Mouse (Mus musculus): Measurements from ENCODE around the gene Mustn1. TPM values are rescaled to one million over a fixed set of nuclear protein-coding genes. Genes with fewer than 3 reads are reported as not detected.

Gene Mustn1
- polyA plus RNA-seq, 1 experiment from 2014 or later: 0.94 TPM

GRCm38 (mm10) chr14:30885298-30885697 lies 6.3 kb downstream of the Mustn1 start:
- ATAC-seq (ENCODE audit: low FRiP score) (no peak), DNase-seq (ENCODE audit: low spot score) (no peak)
- Histone ChIP-seq H3K27ac (ENCODE audit: low read depth, low read length) (no peak overlapping the region), H3K9me3 (ENCODE audit: control insufficient read depth, low read length) (no peaks in the 10 kb centered on the region), H3K4me2 (replicated peaks; ENCODE audit: low read depth, low read length) (no peak overlapping the region), H3K27me3 (ENCODE audit: control insufficient read depth, insufficient read depth, low read length) (no peaks in the 10 kb centered on the region), H3K9ac (ENCODE audit: low read depth, low read length) (no peak overlapping the region), H3K4me3 (ENCODE audit: low read depth, low read length) (no peak overlapping the region), H3K4me1 (replicated peaks; ENCODE audit: control insufficient read depth, insufficient read depth, low read length) (no peaks in the 10 kb centered on the region), H3K36me3 (ENCODE audit: control insufficient read depth, insufficient read depth, low read length) (no peaks in the 10 kb centered on the region)
- 22% methylated on average over 3 of the region's 3 CpGs for WGBS

GRCm38 (mm10) chr14:30886204-30886603 lies 7.2 kb downstream of the Mustn1 start, which contains the start of gene Itih4:
Gene Itih4, plus strand, starts transcription at chr14:30886476.
- no peak within 1 kb of the TSS for H3K27ac ChIP-seq (ENCODE audit: low read depth, low read length)
- no peak for ATAC-seq (ENCODE audit: low FRiP score)
- no peaks in the 10 kb centered on the region for H3K36me3 ChIP-seq (ENCODE audit: control insufficient read depth, insufficient read depth, low read length)
- no peaks in the 10 kb centered on the region for H3K4me1 ChIP-seq (replicated peaks; ENCODE audit: control insufficient read depth, insufficient read depth, low read length)
- H3K27me3 ChIP-seq (ENCODE audit: control insufficient read depth, insufficient read depth, low read length): no peaks in the 10 kb centered on the region
- H3K9ac ChIP-seq (ENCODE audit: low read depth, low read length): no peak within 1 kb of the TSS
- 89% methylated on average over 3 of the region's 3 CpGs for WGBS
- no peak within 1 kb of the TSS for H3K4me3 ChIP-seq (ENCODE audit: low read depth, low read length)
- no peak for DNase-seq (ENCODE audit: low spot score)
- H3K9me3 ChIP-seq (ENCODE audit: control insufficient read depth, low read length): no peaks in the 10 kb centered on the region
- no peak within 1 kb of the TSS for H3K4me2 ChIP-seq (replicated peaks; ENCODE audit: low read depth, low read length)

- H3K27me3 ChIP-seq (ENCODE audit: control insufficient read depth, insufficient read depth, low read length): no peaks in the 10 kb centered on the region
- no peak overlapping the region for H3K4me3 ChIP-seq (ENCODE audit: low read depth, low read length)
- ATAC-seq (ENCODE audit: low FRiP score) (no peak), DNase-seq (ENCODE audit: low spot score) (no peak)
- no peak overlapping the region for H3K27ac ChIP-seq (ENCODE audit: low read depth, low read length)
- 24% methylated on average over 9 of the region's 9 CpGs for WGBS
- no peak overlapping the region for H3K9ac ChIP-seq (ENCODE audit: low read depth, low read length)
- H3K36me3 ChIP-seq (ENCODE audit: control insufficient read depth, insufficient read depth, low read length): no peaks in the 10 kb centered on the region
- H3K4me1 ChIP-seq (replicated peaks; ENCODE audit: control insufficient read depth, insufficient read depth, low read length): no peaks in the 10 kb centered on the region
- H3K9me3 ChIP-seq (ENCODE audit: control insufficient read depth, low read length): no peaks in the 10 kb centered on the region
- H3K4me2 ChIP-seq (replicated peaks; ENCODE audit: low read depth, low read length): no peak overlapping the region
Measured at GRCm38 (mm10) chr14:30888271-30888732, 9.3 kb downstream of the Mustn1 start.

DNA sequence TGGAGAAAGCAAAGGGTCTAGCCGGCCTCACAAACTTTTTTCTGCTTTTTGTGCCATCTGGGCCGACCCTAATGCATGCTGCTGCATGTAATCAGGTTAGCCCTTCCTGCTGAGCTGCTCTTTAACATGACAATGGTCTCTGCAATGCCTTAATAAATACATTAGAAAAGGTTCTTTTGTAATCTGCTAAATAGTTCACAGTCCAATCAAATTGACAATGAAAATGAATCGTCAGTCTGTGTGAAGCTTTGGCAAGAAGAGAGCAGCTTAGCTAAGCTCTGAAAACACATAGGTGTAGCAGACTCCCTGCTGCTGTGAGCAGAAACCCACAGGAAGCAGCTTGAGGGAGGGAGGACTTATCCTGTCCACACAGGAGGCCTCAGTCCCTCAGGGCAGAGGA lies 21.0 kb downstream of the Mustn1 start:
- 31% methylated on average over 3 of the region's 3 CpGs for WGBS
- Histone ChIP-seq H3K36me3 (ENCODE audit: control insufficient read depth, insufficient read depth, low read length) (no peaks in the 10 kb centered on the region), H3K4me3 (ENCODE audit: low read depth, low read length) (no peak overlapping the region), H3K9ac (ENCODE audit: low read depth, low read length) (no peak overlapping the region), H3K27me3 (ENCODE audit: control insufficient read depth, insufficient read depth, low read length) (no peaks in the 10 kb centered on the region), H3K27ac (ENCODE audit: low read depth, low read length) (no peak overlapping the region), H3K4me2 (replicated peaks; ENCODE audit: low read depth, low read length) (no peak overlapping the region), H3K4me1 (replicated peaks; ENCODE audit: control insufficient read depth, insufficient read depth, low read length) (no peaks in the 10 kb centered on the region), H3K9me3 (ENCODE audit: control insufficient read depth, low read length) (no peaks in the 10 kb centered on the region)
- DNase-seq (ENCODE audit: low spot score): no peak
- ATAC-seq (ENCODE audit: low FRiP score): no peak

GRCm38 (mm10) chr14:30902628-30903027 lies 23.6 kb downstream of the Mustn1 start:
- Histone ChIP-seq H3K9me3 (ENCODE audit: control insufficient read depth, low read length) (no peaks in the 10 kb centered on the region), H3K27me3 (ENCODE audit: control insufficient read depth, insufficient read depth, low read length) (no peaks in the 10 kb centered on the region), H3K36me3 (ENCODE audit: control insufficient read depth, insufficient read depth, low read length) (no peaks in the 10 kb centered on the region), H3K4me1 (replicated peaks; ENCODE audit: control insufficient read depth, insufficient read depth, low read length) (no peaks in the 10 kb centered on the region), H3K4me2 (replicated peaks; ENCODE audit: low read depth, low read length) (no peak overlapping the region), H3K4me3 (ENCODE audit: low read depth, low read length) (no peak overlapping the region), H3K9ac (ENCODE audit: low read depth, low read length) (no peak overlapping the region), H3K27ac (ENCODE audit: low read depth, low read length) (no peak overlapping the region)
- DNase-seq (ENCODE audit: low spot score) (no peak), ATAC-seq (ENCODE audit: low FRiP score) (no peak)
- 95% methylated on average over 5 of the region's 5 CpGs for WGBS

DNA sequence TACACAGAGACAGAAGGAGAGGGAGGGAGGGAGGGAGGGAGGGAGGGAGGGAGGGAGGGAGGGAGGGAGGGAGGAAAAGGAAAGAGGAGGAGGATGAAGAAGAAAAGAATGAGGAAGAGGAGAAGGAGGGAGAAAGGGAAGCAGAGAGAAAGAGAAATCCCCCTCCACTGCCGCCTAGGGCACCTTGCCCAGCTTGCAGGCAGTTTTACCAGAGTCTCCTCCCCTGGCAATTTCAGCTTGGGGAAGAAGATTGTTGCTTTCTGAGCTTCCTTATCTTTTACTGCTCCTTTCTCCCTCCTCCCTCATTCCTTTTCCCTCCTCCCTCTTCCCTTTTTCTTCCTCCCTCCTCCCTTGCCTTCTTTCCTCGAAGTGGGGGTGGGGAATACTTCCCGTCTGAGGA lies 24.0 kb downstream of the Mustn1 start:
- Histone ChIP-seq H3K27me3 (ENCODE audit: control insufficient read depth, insufficient read depth, low read length) (no peaks in the 10 kb centered on the region), H3K9ac (ENCODE audit: low read depth, low read length) (no peak overlapping the region), H3K4me1 (replicated peaks; ENCODE audit: control insufficient read depth, insufficient read depth, low read length) (no peaks in the 10 kb centered on the region), H3K27ac (ENCODE audit: low read depth, low read length) (no peak overlapping the region), H3K36me3 (ENCODE audit: control insufficient read depth, insufficient read depth, low read length) (no peaks in the 10 kb centered on the region), H3K9me3 (ENCODE audit: control insufficient read depth, low read length) (no peaks in the 10 kb centered on the region), H3K4me3 (ENCODE audit: low read depth, low read length) (no peak overlapping the region), H3K4me2 (replicated peaks; ENCODE audit: low read depth, low read length) (no peak overlapping the region)
- DNase-seq (ENCODE audit: low spot score): no peak
- 66% methylated on average over 3 of the region's 3 CpGs for WGBS
- ATAC-seq (ENCODE audit: low FRiP score): no peak

GRCm38 (mm10) chr14:30904307-30904706 lies 25.3 kb downstream of the Mustn1 start:
- no peak overlapping the region for H3K27ac ChIP-seq (ENCODE audit: low read depth, low read length)
- H3K9me3 ChIP-seq (ENCODE audit: control insufficient read depth, low read length): no peaks in the 10 kb centered on the region
- H3K4me2 ChIP-seq (replicated peaks; ENCODE audit: low read depth, low read length): no peak overlapping the region
- H3K9ac ChIP-seq (ENCODE audit: low read depth, low read length): no peak overlapping the region
- H3K4me1 ChIP-seq (replicated peaks; ENCODE audit: control insufficient read depth, insufficient read depth, low read length): no peaks in the 10 kb centered on the region
- no peaks in the 10 kb centered on the region for H3K27me3 ChIP-seq (ENCODE audit: control insufficient read depth, insufficient read depth, low read length)
- no peak for ATAC-seq (ENCODE audit: low FRiP score)
- no peaks in the 10 kb centered on the region for H3K36me3 ChIP-seq (ENCODE audit: control insufficient read depth, insufficient read depth, low read length)
- DNase-seq (ENCODE audit: low spot score): no peak
- no peak overlapping the region for H3K4me3 ChIP-seq (ENCODE audit: low read depth, low read length)
- 84% methylated on average over 8 of the region's 8 CpGs for WGBS

- H3K27ac ChIP-seq (ENCODE audit: low read depth, low read length): no peak overlapping the region
- ATAC-seq (ENCODE audit: low FRiP score) (no peak), DNase-seq (ENCODE audit: low spot score) (no peak)
- no peaks in the 10 kb centered on the region for H3K27me3 ChIP-seq (ENCODE audit: control insufficient read depth, insufficient read depth, low read length)
- H3K4me2 ChIP-seq (replicated peaks; ENCODE audit: low read depth, low read length): no peak overlapping the region
- no peaks in the 10 kb centered on the region for H3K36me3 ChIP-seq (ENCODE audit: control insufficient read depth, insufficient read depth, low read length)
- WGBS: 95% methylated on average over 6 of the region's 6 CpGs
- H3K4me3 ChIP-seq (ENCODE audit: low read depth, low read length): no peak overlapping the region
- H3K9me3 ChIP-seq (ENCODE audit: control insufficient read depth, low read length): no peaks in the 10 kb centered on the region
- no peak overlapping the region for H3K9ac ChIP-seq (ENCODE audit: low read depth, low read length)
- H3K4me1 ChIP-seq (replicated peaks; ENCODE audit: control insufficient read depth, insufficient read depth, low read length): no peaks in the 10 kb centered on the region
Measured at GRCm38 (mm10) chr14:30906001-30906400, 27.0 kb downstream of the Mustn1 start.

GRCm38 (mm10) chr14:30907814-30908265 lies 28.8 kb downstream of the Mustn1 start:
- no peaks in the 10 kb centered on the region for H3K36me3 ChIP-seq (ENCODE audit: control insufficient read depth, insufficient read depth, low read length)
- DNase-seq (ENCODE audit: low spot score): no peak
- H3K4me2 ChIP-seq (replicated peaks; ENCODE audit: low read depth, low read length): no peak overlapping the region
- no peak overlapping the region for H3K9ac ChIP-seq (ENCODE audit: low read depth, low read length)
- H3K27me3 ChIP-seq (ENCODE audit: control insufficient read depth, insufficient read depth, low read length): no peaks in the 10 kb centered on the region
- no peak overlapping the region for H3K27ac ChIP-seq (ENCODE audit: low read depth, low read length)
- ATAC-seq (ENCODE audit: low FRiP score): no peak
- H3K4me3 ChIP-seq (ENCODE audit: low read depth, low read length): no peak overlapping the region
- no peaks in the 10 kb centered on the region for H3K4me1 ChIP-seq (replicated peaks; ENCODE audit: control insufficient read depth, insufficient read depth, low read length)
- H3K9me3 ChIP-seq (ENCODE audit: control insufficient read depth, low read length): no peaks in the 10 kb centered on the region
- 80% methylated on average over 3 of the region's 3 CpGs for WGBS

All from hindbrain, embryonic 11.5 days (tissue).